Mouse (Mus musculus) gastrocnemius, adult 2 months (tissue): ENCODE measurements around the gene Prkab2. TPM values are rescaled to one million over a fixed set of nuclear protein-coding genes. Genes with fewer than 3 reads are reported as not detected.

Source experiments
- DNase-seq: peaks from one replicate; pipeline ENCODE4 v3.0.0; 2022
- H3K27ac ChIP-seq: fragments of 200-600 bp; 2 replicates; pipeline ENCODE4 v1.8.1; 2022; ENCODE audit warnings: mild to moderate bottlenecking
- H3K4me3 ChIP-seq: fragments of 200-600 bp; 2 replicates; pipeline ENCODE4 v1.8.1; 2022; ENCODE audit warnings: mild to moderate bottlenecking, moderate library complexity
- CTCF ChIP-seq: fragments of 200-600 bp; IDR thresholded peaks from 2 replicates; pipeline ENCODE4 v1.8.1; 2022; ENCODE audit warnings: antibody characterized with exemption, mild to moderate bottlenecking, moderate library complexity
- intact Hi-C: fragments of 180-260 bp; cut with DNase I; formaldehyde crosslinking; loops from one replicate; pipeline ENCODE4 v1.15.1; 2025
- total RNA-seq, 2 experiments: library from RNA; stranded (reverse); gene quantifications; 2 replicates each; pipeline ENCODE4 v1.2.3; 2021

Gene Prkab2
- total RNA-seq, 2 experiments from 2014 or later, result 137 to 243 TPM

GRCm38 (mm10) chr3:97658426-97659193, 617 bp downstream of the Prkab2 start:
- peak overlapping the region; percentile 96 for H3K4me3 ChIP-seq
- peak overlapping the region; percentile 94 for H3K27ac ChIP-seq
- no peak for TF ChIP-seq CTCF
- intact Hi-C loops, result loop anchor here (5.0 kb wide), 1 partner anchor 109 kb away; no protein-coding TSS in a partner anchor
- peak; percentile 90 for DNase-seq

- peak overlapping the region; percentile 94 for H3K27ac ChIP-seq
- DNase-seq, result no peak
- intact Hi-C loops, result loop anchor here (5.0 kb wide), 1 partner anchor 108 kb away; no protein-coding TSS in a partner anchor
- no peak for TF ChIP-seq CTCF
- peak overlapping the region; percentile 96 for H3K4me3 ChIP-seq
Measured at GRCm38 (mm10) chr3:97659746-97660145, 1.8 kb downstream of the Prkab2 start.

GRCm38 (mm10) chr3:97661206-97661605, 3.2 kb downstream of the Prkab2 start:
- DNase-seq, result peak; percentile 58
- no peak for TF ChIP-seq CTCF
- peak overlapping the region; percentile 94 for H3K27ac ChIP-seq
- peak overlapping the region; percentile 96 for H3K4me3 ChIP-seq
- intact Hi-C loops, result no loop called here

- Histone ChIP-seq H3K27ac (no peak overlapping the region), H3K4me3 (no peak overlapping the region)
- intact Hi-C loops, result no loop called here
- DNase-seq, result no peak
- no peak for TF ChIP-seq CTCF
Measured at GRCm38 (mm10) chr3:97665525-97665924, 7.5 kb downstream of the Prkab2 start.

- DNase-seq, result no peak
- Histone ChIP-seq H3K4me3 (no peak overlapping the region), H3K27ac (no peak overlapping the region)
- no peak for TF ChIP-seq CTCF
- intact Hi-C loops, result no loop called here
Measured at GRCm38 (mm10) chr3:97666154-97666553, 8.2 kb downstream of the Prkab2 start.

GRCm38 (mm10) chr3:97667093-97667675, 9.2 kb downstream of the Prkab2 start:
- no peak overlapping the region for H3K27ac ChIP-seq
- intact Hi-C loops, result no loop called here
- DNase-seq, result no peak

GRCm38 (mm10) chr3:97674644-97675110, 16.7 kb downstream of the Prkab2 start, which contains the start of gene Gm17651:
Gm17651 (minus strand) TSS chr3:97674694.
- H3K4me3 ChIP-seq, result no peak within 1 kb of the TSS
- no peak for DNase-seq
- H3K27ac ChIP-seq, result no peak within 1 kb of the TSS
- no peak for TF ChIP-seq CTCF
- intact Hi-C loops, result no loop called here

More at GRCm38 (mm10) chr3:97667093-97667675, 9.2 kb downstream of the Prkab2 start:
- no peak overlapping the region for H3K4me3 ChIP-seq
- no peak for TF ChIP-seq CTCF

GRCm38 (mm10) chr3:97676126-97676525, 18.1 kb downstream of the Prkab2 start:
- no peak overlapping the region for H3K4me3 ChIP-seq

GRCm38 (mm10) chr3:97678416-97678815, 20.4 kb downstream of the Prkab2 start:
- Histone ChIP-seq H3K27ac (no peak overlapping the region), H3K4me3 (no peak overlapping the region)
- intact Hi-C loops, result no loop called here
- DNase-seq, result peak; percentile 2
- TF ChIP-seq CTCF, result no peak

More at GRCm38 (mm10) chr3:97676126-97676525, 18.1 kb downstream of the Prkab2 start:
- DNase-seq, result no peak
- no peak for TF ChIP-seq CTCF
- intact Hi-C loops, result no loop called here
- no peak overlapping the region for H3K27ac ChIP-seq

- intact Hi-C loops, result loop anchor here (2.0 kb wide), 1 partner anchor 198 kb away; no protein-coding TSS in a partner anchor
- peak; percentile 87 for TF ChIP-seq CTCF
- Histone ChIP-seq H3K27ac (peak overlapping the region; percentile 59), H3K4me3 (peak overlapping the region; percentile 71)
- DNase-seq, result peak; percentile 85
Measured at GRCm38 (mm10) chr3:97680631-97681320, 22.8 kb downstream of the Prkab2 start.

GRCm38 (mm10) chr3:97681321-97682158, 23.5 kb downstream of the Prkab2 start:
- intact Hi-C loops, result loop anchor here (2.0 kb wide), 1 partner anchor 197 kb away; no protein-coding TSS in a partner anchor
- peak; percentile 69 for TF ChIP-seq CTCF
- H3K27ac ChIP-seq, result peak overlapping the region; percentile 59
- DNase-seq, result peak; percentile 74
- peak overlapping the region; percentile 71 for H3K4me3 ChIP-seq

GRCm38 (mm10) chr3:97682159-97682502, 24.1 kb downstream of the Prkab2 start:
- H3K27ac ChIP-seq, result peak overlapping the region; percentile 59; the same call in 1 of the 2 replicates
- peak overlapping the region; percentile 71 for H3K4me3 ChIP-seq
- no peak for TF ChIP-seq CTCF
- intact Hi-C loops, result no loop called here
- DNase-seq, result no peak
